Mouse (Mus musculus) megakaryocyte, embryonic 14.5 days (primary cell): ENCODE data around the gene Fkbp7.

Experiments used
- FLI1 ChIP-seq: IDR thresholded peaks from 2 replicates; pipeline ENCODE4 v1.6.1; 2012; ENCODE audit warnings: low read length, inconsistent platforms, mixed read lengths
- GATA1 ChIP-seq: IDR thresholded peaks from 3 replicates; pipeline ENCODE4 v1.6.1; 2012; ENCODE audit warnings: mixed read lengths, low read length, inconsistent platforms, borderline replicate concordance

DNA sequence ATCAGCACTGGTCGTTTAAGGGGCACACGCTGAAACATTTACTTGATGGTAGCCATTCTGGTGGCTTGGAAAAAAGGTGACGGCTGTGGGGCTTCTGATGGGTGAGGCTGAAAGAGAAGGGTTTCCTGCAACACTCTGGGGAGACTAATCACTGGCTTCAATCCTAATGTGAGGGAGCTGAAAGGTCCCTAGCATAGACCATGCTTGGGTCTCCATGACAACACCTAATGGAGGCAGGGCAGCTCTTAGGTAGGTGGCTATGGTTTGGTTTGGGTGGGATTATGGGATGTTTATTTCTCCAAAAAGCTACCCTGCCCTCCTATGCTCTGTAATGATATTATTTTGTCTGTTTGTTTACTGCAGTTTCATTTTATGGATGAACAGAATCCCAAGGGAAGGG, 17.5 kb downstream of the Fkbp7 start:
- no peak for TF ChIP-seq GATA1
- no peak for TF ChIP-seq FLI1
